Mouse (Mus musculus) lung, embryonic 14.5 days (tissue): Measurements from ENCODE around the gene Zfp385c. TPM values are rescaled to one million over a fixed set of nuclear protein-coding genes. Genes with fewer than 3 reads are reported as not detected.

ENCODE experiments used
- ATAC-seq: fragments of 200-750 bp; cut with Nextera tagmentation; 2 replicates; pipeline ENCODE4 v1.8.0; 2017; ENCODE audit warnings: mild to moderate bottlenecking, moderate TSS enrichment, moderate library complexity; ENCODE audit not compliant: insufficient read depth
- DNase-seq: peaks from one replicate; pipeline ENCODE4 v3.0.0-alpha.2; 2015
- H3K27ac ChIP-seq: fragments of 300-500 bp; sonication (generic); 2 replicates; pipeline ENCODE4 v1.5.1; 2014; ENCODE audit warnings: low read depth, mild to moderate bottlenecking, moderate library complexity
- H3K27me3 ChIP-seq: fragments of 300-500 bp; sonication (generic); 2 replicates; pipeline ENCODE4 v1.6.1; 2014; ENCODE audit warnings: low read length, control low read depth; ENCODE audit not compliant: insufficient read depth
- H3K36me3 ChIP-seq: fragments of 300-500 bp; sonication (generic); 2 replicates; pipeline ENCODE4 v1.6.1; 2014; ENCODE audit warnings: control low read depth; ENCODE audit not compliant: insufficient read depth
- H3K4me1 ChIP-seq: fragments of 300-500 bp; sonication (generic); 2 replicates; pipeline ENCODE4 v1.6.1; 2014; ENCODE audit warnings: antibody characterized with exemption, control low read depth; ENCODE audit not compliant: insufficient read depth
- H3K4me2 ChIP-seq: fragments of 300-500 bp; sonication (generic); 2 replicates; pipeline ENCODE4 v1.6.1; 2014; ENCODE audit warnings: mild to moderate bottlenecking
- H3K4me3 ChIP-seq: fragments of 300-500 bp; sonication (generic); 2 replicates; pipeline ENCODE4 v1.5.1; 2014; ENCODE audit warnings: low read depth, low read length
- H3K9ac ChIP-seq: fragments of 300-500 bp; sonication (generic); 2 replicates; pipeline ENCODE4 v1.6.1; 2014
- H3K9me3 ChIP-seq: fragments of 300-500 bp; sonication (generic); 2 replicates; pipeline ENCODE4 v1.6.1; 2016; ENCODE audit warnings: low read depth, low read length, control low read depth
- CTCF ChIP-seq: IDR thresholded peaks from 2 replicates; pipeline ENCODE4 v1.5.1; 2016; ENCODE audit warnings: antibody characterized with exemption, low read depth
- WGBS: fragments of 180-500 bp; shearing (Covaris S2); extraction: QIAGEN DNeasy Blood & Tissue Kit; methylation state at CpG from one replicate; pipeline ENCODE4 v1.1.7; 2014; 5-methylcytosine and 5-hydroxymethylcytosine counted together
- polyA plus RNA-seq: library from polyadenylated mRNA; unstranded; fragments of >200 nt; fragmentation: Nextera tagmentation; extraction: Ambion mirVana; gene quantifications from 2 replicates; pipeline ENCODE4 v1.2.1, GENCODE M21; 2014

Zfp385c gene
- polyA plus RNA-seq, 1 experiment from 2014 or later: not detected

DNA sequence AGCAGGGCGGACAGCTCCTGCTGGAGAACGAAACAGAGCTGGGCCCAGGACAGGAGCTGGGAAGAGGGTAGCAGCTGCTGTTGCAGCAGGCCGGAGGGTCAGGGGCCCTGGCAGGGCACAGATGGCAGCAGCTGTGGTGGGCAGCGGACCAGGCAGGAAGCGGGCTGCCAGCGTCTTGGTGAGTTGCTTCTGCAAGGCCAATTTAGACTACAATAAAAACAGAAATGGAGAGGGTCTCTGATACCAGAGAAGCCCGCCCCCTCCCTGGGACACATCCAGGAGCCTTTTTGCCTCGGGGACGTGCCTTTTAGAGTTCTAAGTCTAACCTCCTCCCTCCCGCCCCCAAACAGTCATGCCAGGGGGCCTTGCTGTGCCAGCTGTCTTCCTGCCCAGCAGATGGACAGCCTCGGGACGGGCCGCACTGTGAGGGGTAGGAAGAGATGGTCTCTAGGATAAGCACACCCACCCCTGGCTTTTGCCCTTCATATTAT is 63.3 kb downstream of the Zfp385c start:
- ATAC-seq (no peak), DNase-seq (no peak)
- Histone ChIP-seq H3K27me3 (no peaks in the 10 kb centered on the region), H3K4me3 (no peak overlapping the region), H3K9ac (no peak overlapping the region), H3K4me2 (no peak overlapping the region), H3K27ac (no peak overlapping the region), H3K36me3 (peaks cover 19% of the 10 kb centered on the region), H3K9me3 (no peaks in the 10 kb centered on the region), H3K4me1 (peaks cover 6% of the 10 kb centered on the region)
- no peak for TF ChIP-seq CTCF
- 43% methylated on average over 13 of the region's 13 CpGs for WGBS

DNA sequence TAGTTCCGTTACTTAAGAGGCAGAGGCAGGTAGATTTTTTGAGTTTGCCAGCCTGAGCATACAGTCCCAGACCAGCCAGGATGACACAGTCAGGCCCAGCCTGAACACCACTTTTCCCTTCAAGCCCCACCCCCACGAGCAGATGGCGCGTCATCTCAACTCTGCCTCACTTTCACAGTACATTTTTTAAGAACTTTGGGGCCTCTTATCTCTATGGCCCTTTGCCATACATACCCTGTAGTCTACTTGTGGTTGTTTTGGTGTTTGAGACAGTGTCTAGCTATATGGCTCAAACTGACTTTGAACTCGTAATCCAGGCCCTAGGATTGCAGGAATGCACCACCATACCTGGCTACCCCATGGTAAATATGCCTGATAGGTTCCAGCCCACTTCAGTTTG is 64.2 kb downstream of the Zfp385c start:
- TF ChIP-seq CTCF: no peak
- peaks cover 9% of the 10 kb centered on the region for H3K4me1 ChIP-seq
- no peak overlapping the region for H3K9ac ChIP-seq
- WGBS: 73% methylated on average over 5 of the region's 5 CpGs
- H3K36me3 ChIP-seq: peaks cover 19% of the 10 kb centered on the region
- H3K27ac ChIP-seq: no peak overlapping the region
- no peak overlapping the region for H3K4me2 ChIP-seq
- no peak overlapping the region for H3K4me3 ChIP-seq
- H3K27me3 ChIP-seq: no peaks in the 10 kb centered on the region
- ATAC-seq (no peak), DNase-seq (no peak)
- no peaks in the 10 kb centered on the region for H3K9me3 ChIP-seq

DNA sequence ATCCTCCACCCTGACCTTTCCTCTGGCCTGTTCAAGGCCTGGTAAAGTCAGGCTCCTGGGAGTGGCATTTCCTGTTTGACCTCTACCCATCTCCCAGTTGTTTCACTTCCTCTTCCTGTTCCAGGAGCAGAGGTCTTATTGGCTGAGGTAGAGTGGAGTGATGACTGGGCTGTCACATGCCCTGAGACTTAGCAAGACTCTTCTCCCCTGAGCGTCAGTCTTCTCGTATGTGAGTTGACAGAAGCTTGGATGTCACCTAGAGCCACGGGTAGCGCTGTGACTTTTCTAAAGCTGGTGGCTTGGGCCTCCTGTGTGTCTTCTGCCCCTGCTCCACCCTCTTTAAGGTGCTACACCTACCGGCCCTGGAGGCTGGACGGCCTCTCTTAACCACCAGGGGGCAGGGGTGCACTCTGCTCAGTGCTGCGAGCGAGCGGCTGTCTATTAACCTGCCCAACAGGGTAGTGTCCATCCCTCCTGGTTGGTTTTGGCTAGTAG is 65.5 kb downstream of the Zfp385c start:
- DNase-seq (peak; percentile 79), ATAC-seq (peak; percentile 42; the same call in 1 of the 2 replicates)
- peak; percentile 88 for TF ChIP-seq CTCF
- H3K27me3 ChIP-seq: no peaks in the 10 kb centered on the region
- no peak overlapping the region for H3K4me2 ChIP-seq
- no peak overlapping the region for H3K4me3 ChIP-seq
- 19% methylated on average over 9 of the region's 9 CpGs for WGBS
- H3K9me3 ChIP-seq: no peaks in the 10 kb centered on the region
- no peak overlapping the region for H3K27ac ChIP-seq
- peaks cover 19% of the 10 kb centered on the region for H3K36me3 ChIP-seq
- peaks cover 9% of the 10 kb centered on the region for H3K4me1 ChIP-seq
- no peak overlapping the region for H3K9ac ChIP-seq

DNA sequence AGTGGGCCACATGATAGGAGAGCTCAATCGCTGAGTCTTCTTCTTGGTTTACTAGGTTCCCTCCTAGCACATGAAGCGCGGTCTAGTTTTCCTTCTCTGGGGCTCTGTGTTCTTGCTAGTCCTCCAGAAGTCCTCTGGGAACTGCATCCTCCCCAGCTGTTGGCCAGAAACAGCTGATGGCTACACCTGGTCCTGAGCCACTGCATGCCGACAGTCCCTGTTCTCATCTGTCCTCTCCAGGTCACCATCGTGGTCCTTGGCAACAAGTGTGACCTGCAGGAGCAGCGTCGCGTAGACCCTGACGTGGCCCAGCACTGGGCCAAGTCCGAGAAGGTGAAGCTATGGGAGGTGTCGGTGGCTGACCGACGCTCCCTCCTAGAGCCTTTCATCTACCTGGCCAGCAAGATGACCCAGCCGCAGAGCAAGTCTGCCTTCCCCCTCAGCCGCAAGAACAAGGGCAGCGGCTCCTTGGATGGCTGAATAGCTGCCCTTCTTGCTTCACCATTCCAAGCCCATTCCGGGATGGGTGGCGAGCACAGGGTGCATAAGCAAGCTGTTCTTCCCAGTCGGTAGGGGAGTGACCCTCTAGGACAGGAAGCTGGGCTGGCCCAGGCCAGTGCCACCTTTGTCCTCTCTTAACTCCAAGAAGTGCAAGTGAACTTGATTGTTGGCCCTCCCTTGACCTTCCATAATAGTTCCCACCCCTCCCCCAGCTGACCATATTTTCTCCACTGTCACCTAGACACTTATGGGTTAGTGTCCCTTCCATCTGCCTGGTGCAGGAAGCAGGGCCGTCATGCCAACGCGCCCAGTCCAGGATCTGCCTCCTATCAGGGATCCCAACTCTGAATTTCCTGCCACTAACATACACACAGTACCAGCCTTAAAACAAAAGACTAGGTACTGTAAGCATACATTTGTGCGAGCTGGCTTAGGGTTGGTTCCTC is 66.2 kb downstream of the Zfp385c start:
- H3K9ac ChIP-seq: no peak overlapping the region
- no peaks in the 10 kb centered on the region for H3K27me3 ChIP-seq
- no peak overlapping the region for H3K4me3 ChIP-seq
- no peaks in the 10 kb centered on the region for H3K9me3 ChIP-seq
- ATAC-seq (no peak), DNase-seq (no peak)
- no peak for TF ChIP-seq CTCF
- H3K4me2 ChIP-seq: no peak overlapping the region
- peaks cover 19% of the 10 kb centered on the region for H3K36me3 ChIP-seq
- peaks cover 9% of the 10 kb centered on the region for H3K4me1 ChIP-seq
- WGBS: 86% methylated on average over 23 of the region's 23 CpGs
- no peak overlapping the region for H3K27ac ChIP-seq

DNA sequence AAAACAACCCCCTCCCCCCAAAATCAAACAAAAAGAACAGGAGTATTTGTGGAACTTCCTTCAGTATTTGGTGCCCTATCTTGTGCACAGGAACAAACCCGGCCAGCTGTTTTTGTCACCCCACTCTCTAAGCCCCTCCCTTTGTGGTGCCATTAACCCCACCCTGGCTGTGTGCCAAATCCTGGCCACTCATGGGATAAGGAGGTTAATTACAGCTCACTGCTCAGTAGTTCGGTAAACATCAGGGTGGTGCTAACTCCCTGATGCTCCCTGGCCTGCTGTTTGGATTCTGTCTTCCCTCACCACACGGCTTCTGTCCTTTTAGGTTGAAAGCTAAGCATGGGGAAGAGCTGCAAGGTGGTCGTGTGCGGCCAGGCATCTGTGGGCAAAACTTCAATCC is 68.4 kb downstream of the Zfp385c start:
- ATAC-seq (no peak), DNase-seq (peak; percentile 60)
- no peaks in the 10 kb centered on the region for H3K9me3 ChIP-seq
- 35% methylated on average over 5 of the region's 5 CpGs for WGBS
- peaks cover 19% of the 10 kb centered on the region for H3K36me3 ChIP-seq
- H3K4me1 ChIP-seq: peaks cover 9% of the 10 kb centered on the region
- peak overlapping the region; percentile 77 for H3K4me3 ChIP-seq
- peak overlapping the region; percentile 62 for H3K4me2 ChIP-seq
- H3K27me3 ChIP-seq: no peaks in the 10 kb centered on the region
- peak overlapping the region; percentile 83 for H3K9ac ChIP-seq
- H3K27ac ChIP-seq: no peak overlapping the region
- TF ChIP-seq CTCF: no peak

DNA sequence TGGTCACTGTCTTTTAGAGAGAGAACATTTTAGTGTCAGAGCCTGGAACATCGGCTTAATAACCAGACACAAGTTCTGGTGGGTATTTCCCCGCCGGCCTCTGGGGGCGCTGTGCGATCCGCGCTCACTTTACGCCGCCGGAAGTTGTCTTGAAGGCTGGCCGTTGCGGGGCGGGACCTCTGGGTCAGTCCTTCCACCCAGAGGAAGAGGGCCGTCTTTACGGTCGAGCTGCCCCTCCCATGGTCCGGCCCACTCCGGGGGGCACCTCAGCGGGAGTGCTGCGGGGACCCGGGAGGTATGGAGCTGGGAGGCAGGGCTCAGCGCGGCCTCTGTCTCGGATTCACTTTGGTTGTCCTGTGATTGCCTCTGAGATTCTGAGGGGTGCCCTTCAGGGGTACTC is 69.5 kb downstream of the Zfp385c start:
- H3K4me2 ChIP-seq: peak overlapping the region; percentile 62
- peaks cover 13% of the 10 kb centered on the region for H3K4me1 ChIP-seq
- no peaks in the 10 kb centered on the region for H3K9me3 ChIP-seq
- peak overlapping the region; percentile 83 for H3K9ac ChIP-seq
- H3K27ac ChIP-seq: peak overlapping the region; percentile 86
- ATAC-seq: peak; percentile 78
- peak; percentile 95 for TF ChIP-seq CTCF
- H3K4me3 ChIP-seq: peak overlapping the region; percentile 77
- WGBS: under 1% methylated on average over 24 of the region's 24 CpGs
- H3K36me3 ChIP-seq: peaks cover 19% of the 10 kb centered on the region
- peak; percentile 98 for DNase-seq
- no peaks in the 10 kb centered on the region for H3K27me3 ChIP-seq

DNA sequence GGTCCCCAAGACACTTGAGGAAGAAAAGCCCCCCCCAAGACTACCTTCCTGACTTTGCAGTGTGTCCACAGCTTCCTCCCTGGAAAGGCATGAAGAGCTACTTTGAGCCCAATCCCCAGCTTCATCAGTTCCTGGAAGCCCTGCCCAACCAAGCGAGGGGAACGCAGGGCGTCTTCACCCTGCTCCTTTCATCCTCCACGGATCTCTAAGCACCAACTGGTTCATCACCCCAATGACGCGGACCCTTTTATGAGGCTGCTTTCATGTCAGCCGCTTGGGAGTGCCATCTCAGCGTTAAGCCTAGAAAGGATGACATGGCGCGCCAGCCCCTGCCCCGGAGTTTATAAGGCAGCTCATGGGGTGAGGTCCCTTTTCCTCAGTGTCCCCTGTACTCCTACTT is 72.3 kb downstream of the Zfp385c start, which contains the start of gene Dnajc7:
Gene Dnajc7, minus strand, starts transcription at position 187 of the 400 bp plus-strand sequence.
- no peak for DNase-seq
- no peak for ATAC-seq
- peak within 1 kb of the TSS; percentile 88 for H3K4me3 ChIP-seq
- peak within 1 kb of the TSS; percentile 94 for H3K27ac ChIP-seq
- TF ChIP-seq CTCF: no peak
- H3K9ac ChIP-seq: peak within 1 kb of the TSS; percentile 90
- peaks cover 15% of the 10 kb centered on the region for H3K4me1 ChIP-seq
- peaks cover 6% of the 10 kb centered on the region; the same call in 1 of the 2 replicates for H3K36me3 ChIP-seq
- no peaks in the 10 kb centered on the region for H3K9me3 ChIP-seq
- no peaks in the 10 kb centered on the region for H3K27me3 ChIP-seq
- WGBS: 4% methylated on average over 11 of the region's 11 CpGs
- H3K4me2 ChIP-seq: peak within 1 kb of the TSS; percentile 76
